Mouse (Mus musculus) activated CD4-positive, CD25-positive, alpha-beta regulatory T cell, adult 4 months (primary cell): ENCODE measurements around the gene Igfals. TPM values are rescaled to one million over a fixed set of nuclear protein-coding genes. Genes with fewer than 3 reads are reported as not detected.
A peak's percentile ranks its signal among the peaks of the same experiment; 100 is the strongest.

ENCODE experiments used
- ATAC-seq: one replicate; pipeline ENCODE4 v1.8.0; 2017
- polyA plus RNA-seq, 2 experiments: library from polyadenylated mRNA; unstranded; fragments of 100-300 nt; shearing (Covaris generic); gene quantifications; one replicate each; pipeline ENCODE4 v1.2.1; 2017

Igfals gene
- not detected for polyA plus RNA-seq

GRCm38 (mm10) chr17:24865776-24866175 lies at the start of gene Igfals:
TSS of gene Igfals (plus strand) at chr17:24865997.
- ATAC-seq: no peak

- ATAC-seq: no peak
Measured at GRCm38 (mm10) chr17:24817503-24817902, 48.3 kb upstream of the Igfals start.

- ATAC-seq: no peak
Measured at GRCm38 (mm10) chr17:24818172-24818571, 47.6 kb upstream of the Igfals start.

GRCm38 (mm10) chr17:24819469-24819868 lies 46.3 kb upstream of the Igfals start:
- ATAC-seq: no peak

- ATAC-seq: no peak
Measured at GRCm38 (mm10) chr17:24821351-24822280, 44.2 kb upstream of the Igfals start.

GRCm38 (mm10) chr17:24839842-24840241 lies 26.0 kb upstream of the Igfals start, which contains the start of gene Hagh:
TSS of gene Hagh (plus strand) at chr17:24840143.
- no peak for ATAC-seq

GRCm38 (mm10) chr17:24840341-24840740 lies 25.5 kb upstream of the Igfals start:
- no peak for ATAC-seq

GRCm38 (mm10) chr17:24841133-24841532 lies 24.7 kb upstream of the Igfals start:
- ATAC-seq: no peak

- ATAC-seq: no peak
Measured at GRCm38 (mm10) chr17:24842631-24843030, 23.2 kb upstream of the Igfals start.

- ATAC-seq: no peak
Measured at GRCm38 (mm10) chr17:24844525-24844924, 21.3 kb upstream of the Igfals start.

- no peak for ATAC-seq
Measured at GRCm38 (mm10) chr17:24847386-24847785, 18.4 kb upstream of the Igfals start.

GRCm38 (mm10) chr17:24848600-24849031 lies 17.2 kb upstream of the Igfals start:
- ATAC-seq: no peak

GRCm38 (mm10) chr17:24849733-24850064 lies 16.1 kb upstream of the Igfals start:
- ATAC-seq: no peak

- peak; percentile 99 for ATAC-seq
Measured at GRCm38 (mm10) chr17:24850065-24850772, 15.6 kb upstream of the Igfals start, which contains the start of gene Fahd1. TSS of gene Fahd1 (minus strand) at chr17:24850364.

GRCm38 (mm10) chr17:24850773-24851127 lies 15.0 kb upstream of the Igfals start:
- ATAC-seq: no peak

GRCm38 (mm10) chr17:24851381-24852125 lies 14.2 kb upstream of the Igfals start:
- no peak for ATAC-seq

- ATAC-seq: no peak
Measured at GRCm38 (mm10) chr17:24855838-24856464, 9.8 kb upstream of the Igfals start.

- no peak for ATAC-seq
Measured at GRCm38 (mm10) chr17:24856589-24856988, 9.2 kb upstream of the Igfals start.

- ATAC-seq: no peak
Measured at GRCm38 (mm10) chr17:24857831-24858470, 7.8 kb upstream of the Igfals start.

GRCm38 (mm10) chr17:24858967-24859366 lies 6.8 kb upstream of the Igfals start:
- ATAC-seq: no peak

GRCm38 (mm10) chr17:24860076-24860475 lies 5.7 kb upstream of the Igfals start:
- no peak for ATAC-seq

- no peak for ATAC-seq
Measured at GRCm38 (mm10) chr17:24861785-24862184, 4.0 kb upstream of the Igfals start.
